Mouse (Mus musculus) heart, adult 2 months (tissue): ENCODE measurements at regions not wholly inside any gene's neighbourhood (a gene's known extent, or its start where the extent isn't known, plus 50 kb on each side); places are given as distances from the start of the nearest gene placed in this dataset.

Experiments
- CTCF ChIP-seq: fragments of 200-600 bp; IDR thresholded peaks from 2 replicates; pipeline ENCODE4 v1.8.1; 2022; ENCODE audit warnings: antibody characterized with exemption, mild to moderate bottlenecking, moderate library complexity
- POLR2A ChIP-seq: fragments of 200-500 bp; IDR thresholded peaks from 2 replicates; pipeline ENCODE4 v1.6.1; 2011; ENCODE audit warnings: mild to moderate bottlenecking, low read depth, low read length, control low read depth; ENCODE audit not compliant: insufficient read depth

DNA sequence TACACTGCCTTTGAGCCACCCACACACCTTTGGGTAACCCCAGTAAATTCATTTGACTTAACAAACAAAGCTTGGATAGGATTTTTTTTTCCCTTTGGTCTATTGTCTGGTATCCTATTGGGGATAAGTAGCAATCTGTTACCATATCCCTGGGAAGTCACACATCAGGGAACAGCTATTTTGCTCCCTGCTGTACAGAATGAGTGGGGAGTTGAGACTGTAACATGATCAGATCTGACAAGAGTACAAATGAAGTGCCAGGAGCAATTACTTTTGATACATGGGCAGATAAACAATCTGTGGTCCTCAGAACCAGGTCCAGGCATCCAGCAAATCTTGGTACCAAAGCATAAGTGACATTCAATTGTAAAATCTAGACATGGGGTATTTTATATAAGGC, 262.8 kb upstream of the Mctp2 start:
- TF ChIP-seq POLR2A = no peak
- TF ChIP-seq CTCF = no peak
